Mouse (Mus musculus): ENCODE measurements around the gene Fbxo27. TPM values are rescaled to one million over a fixed set of nuclear protein-coding genes. Genes with fewer than 3 reads are reported as not detected.

Gene Fbxo27
- polyA plus RNA-seq (2015; fragmentation: Nextera tagmentation; extraction: Ambion mirVana) = 6.3 and 11.1 TPM in 2 replicates

- Histone ChIP-seq H3K4me1 (replicated peaks; ENCODE audit: control insufficient read depth, insufficient read depth, low read length) (peaks cover 13% of the 10 kb centered on the region; the same call in 1 of the 2 replicates), H3K36me3 (ENCODE audit: control insufficient read depth, insufficient read depth) (no peaks in the 10 kb centered on the region), H3K4me3 (replicated peaks; ENCODE audit: low read length) (peak within 1 kb of the TSS; percentile 53), H3K27me3 (replicated peaks; ENCODE audit: control insufficient read depth, insufficient read depth, low read length) (peaks cover 3% of the 10 kb centered on the region; the same call in 1 of the 2 replicates), H3K4me2 (ENCODE audit: low read length) (peak within 1 kb of the TSS; percentile 77), H3K27ac (ENCODE audit: low read length) (no peak within 1 kb of the TSS), H3K9ac (replicated peaks; ENCODE audit: low read depth, low read length) (peak within 1 kb of the TSS; percentile 67), H3K9me3 (ENCODE audit: control insufficient read depth, low read length) (no peaks in the 10 kb centered on the region)
- ATAC-seq = peak; percentile 66
- WGBS = 14% methylated on average over 30 of the region's 30 CpGs
Observed at GRCm38 (mm10) chr7:28692545-28693320, at the start of gene Fbxo27. TSS of gene Fbxo27 (plus strand) at chr7:28692849.

GRCm38 (mm10) chr7:28645366-28645765 lies 47.3 kb upstream of the Fbxo27 start:
- ATAC-seq = no peak
- 17% methylated on average over 6 of the region's 6 CpGs for WGBS

GRCm38 (mm10) chr7:28645947-28646475 lies 46.6 kb upstream of the Fbxo27 start:
- WGBS = 87% methylated on average over 2 of the region's 2 CpGs
- H3K27ac ChIP-seq (ENCODE audit: low read length) = no peak overlapping the region

More at GRCm38 (mm10) chr7:28645366-28645765, 47.3 kb upstream of the Fbxo27 start:
- H3K36me3 ChIP-seq (ENCODE audit: control insufficient read depth, insufficient read depth) = no peaks in the 10 kb centered on the region
- no peak overlapping the region for H3K9ac ChIP-seq (replicated peaks; ENCODE audit: low read depth, low read length)
- no peak overlapping the region for H3K4me3 ChIP-seq (replicated peaks; ENCODE audit: low read length)
- H3K4me1 ChIP-seq (replicated peaks; ENCODE audit: control insufficient read depth, insufficient read depth, low read length) = no peaks in the 10 kb centered on the region
- no peak overlapping the region for H3K27ac ChIP-seq (ENCODE audit: low read length)
- no peaks in the 10 kb centered on the region for H3K27me3 ChIP-seq (replicated peaks; ENCODE audit: control insufficient read depth, insufficient read depth, low read length)
- no peak overlapping the region for H3K4me2 ChIP-seq (ENCODE audit: low read length)
- no peaks in the 10 kb centered on the region for H3K9me3 ChIP-seq (ENCODE audit: control insufficient read depth, low read length)

GRCm38 (mm10) chr7:28647016-28647415 lies 45.6 kb upstream of the Fbxo27 start:
- 60% methylated on average over 7 of the region's 7 CpGs for WGBS

More at GRCm38 (mm10) chr7:28645947-28646475, 46.6 kb upstream of the Fbxo27 start:
- Histone ChIP-seq H3K9ac (replicated peaks; ENCODE audit: low read depth, low read length) (no peak overlapping the region), H3K27me3 (replicated peaks; ENCODE audit: control insufficient read depth, insufficient read depth, low read length) (no peaks in the 10 kb centered on the region), H3K36me3 (ENCODE audit: control insufficient read depth, insufficient read depth) (no peaks in the 10 kb centered on the region), H3K9me3 (ENCODE audit: control insufficient read depth, low read length) (no peaks in the 10 kb centered on the region), H3K4me2 (ENCODE audit: low read length) (no peak overlapping the region), H3K4me1 (replicated peaks; ENCODE audit: control insufficient read depth, insufficient read depth, low read length) (no peaks in the 10 kb centered on the region), H3K4me3 (replicated peaks; ENCODE audit: low read length) (no peak overlapping the region)
- no peak for ATAC-seq

GRCm38 (mm10) chr7:28651157-28651556 lies 41.5 kb upstream of the Fbxo27 start:
- H3K9me3 ChIP-seq (ENCODE audit: control insufficient read depth, low read length) = no peaks in the 10 kb centered on the region
- no peaks in the 10 kb centered on the region for H3K36me3 ChIP-seq (ENCODE audit: control insufficient read depth, insufficient read depth)
- no peak overlapping the region for H3K4me2 ChIP-seq (ENCODE audit: low read length)
- no peak overlapping the region for H3K4me3 ChIP-seq (replicated peaks; ENCODE audit: low read length)
- WGBS = 92% methylated on average over 2 of the region's 2 CpGs
- H3K27ac ChIP-seq (ENCODE audit: low read length) = no peak overlapping the region
- H3K4me1 ChIP-seq (replicated peaks; ENCODE audit: control insufficient read depth, insufficient read depth, low read length) = no peaks in the 10 kb centered on the region
- H3K27me3 ChIP-seq (replicated peaks; ENCODE audit: control insufficient read depth, insufficient read depth, low read length) = no peaks in the 10 kb centered on the region
- no peak overlapping the region for H3K9ac ChIP-seq (replicated peaks; ENCODE audit: low read depth, low read length)
- ATAC-seq = no peak

More at GRCm38 (mm10) chr7:28647016-28647415, 45.6 kb upstream of the Fbxo27 start:
- Histone ChIP-seq H3K27me3 (replicated peaks; ENCODE audit: control insufficient read depth, insufficient read depth, low read length) (no peaks in the 10 kb centered on the region), H3K9me3 (ENCODE audit: control insufficient read depth, low read length) (no peaks in the 10 kb centered on the region), H3K4me3 (replicated peaks; ENCODE audit: low read length) (no peak overlapping the region), H3K27ac (ENCODE audit: low read length) (no peak overlapping the region), H3K4me1 (replicated peaks; ENCODE audit: control insufficient read depth, insufficient read depth, low read length) (no peaks in the 10 kb centered on the region), H3K9ac (replicated peaks; ENCODE audit: low read depth, low read length) (no peak overlapping the region), H3K4me2 (ENCODE audit: low read length) (no peak overlapping the region), H3K36me3 (ENCODE audit: control insufficient read depth, insufficient read depth) (no peaks in the 10 kb centered on the region)
- no peak for ATAC-seq

GRCm38 (mm10) chr7:28656430-28656829 lies 36.2 kb upstream of the Fbxo27 start:
- H3K27me3 ChIP-seq (replicated peaks; ENCODE audit: control insufficient read depth, insufficient read depth, low read length) = no peaks in the 10 kb centered on the region
- no peak overlapping the region for H3K4me2 ChIP-seq (ENCODE audit: low read length)
- WGBS = 61% methylated on average over 4 of the region's 4 CpGs
- H3K9me3 ChIP-seq (ENCODE audit: control insufficient read depth, low read length) = no peaks in the 10 kb centered on the region
- no peaks in the 10 kb centered on the region for H3K36me3 ChIP-seq (ENCODE audit: control insufficient read depth, insufficient read depth)
- no peaks in the 10 kb centered on the region for H3K4me1 ChIP-seq (replicated peaks; ENCODE audit: control insufficient read depth, insufficient read depth, low read length)
- H3K4me3 ChIP-seq (replicated peaks; ENCODE audit: low read length) = no peak overlapping the region
- ATAC-seq = no peak
- no peak overlapping the region for H3K9ac ChIP-seq (replicated peaks; ENCODE audit: low read depth, low read length)
- no peak overlapping the region for H3K27ac ChIP-seq (ENCODE audit: low read length)

GRCm38 (mm10) chr7:28665620-28666579 lies 26.7 kb upstream of the Fbxo27 start:
- Histone ChIP-seq H3K27ac (ENCODE audit: low read length) (peak overlapping the region; percentile 16; the same call in 1 of the 2 replicates), H3K4me3 (replicated peaks; ENCODE audit: low read length) (no peak overlapping the region), H3K4me1 (replicated peaks; ENCODE audit: control insufficient read depth, insufficient read depth, low read length) (peaks cover 10% of the 10 kb centered on the region), H3K27me3 (replicated peaks; ENCODE audit: control insufficient read depth, insufficient read depth, low read length) (no peaks in the 10 kb centered on the region; the same call in 1 of the 2 replicates), H3K36me3 (ENCODE audit: control insufficient read depth, insufficient read depth) (no peaks in the 10 kb centered on the region), H3K9ac (replicated peaks; ENCODE audit: low read depth, low read length) (no peak overlapping the region), H3K4me2 (ENCODE audit: low read length) (0 out of 2 replicates have a peak overlapping the region, but pooled peaks have one; percentile 3), H3K9me3 (ENCODE audit: control insufficient read depth, low read length) (no peaks in the 10 kb centered on the region)
- WGBS = 37% methylated on average over 15 of the region's 15 CpGs
- ATAC-seq = peak; percentile 72; the same call in 1 of the 2 replicates

- Histone ChIP-seq H3K9ac (replicated peaks; ENCODE audit: low read depth, low read length) (no peak overlapping the region), H3K4me2 (ENCODE audit: low read length) (no peak overlapping the region)
- 81% methylated on average over 4 of the region's 4 CpGs for WGBS
Observed at GRCm38 (mm10) chr7:28671172-28671571, 21.5 kb upstream of the Fbxo27 start.

More at GRCm38 (mm10) chr7:28671172-28671571, 21.5 kb upstream of the Fbxo27 start:
- H3K36me3 ChIP-seq (ENCODE audit: control insufficient read depth, insufficient read depth) = no peaks in the 10 kb centered on the region
- no peaks in the 10 kb centered on the region; the same call in 1 of the 2 replicates for H3K4me1 ChIP-seq (replicated peaks; ENCODE audit: control insufficient read depth, insufficient read depth, low read length)
- H3K27me3 ChIP-seq (replicated peaks; ENCODE audit: control insufficient read depth, insufficient read depth, low read length) = no peaks in the 10 kb centered on the region
- H3K4me3 ChIP-seq (replicated peaks; ENCODE audit: low read length) = no peak overlapping the region
- ATAC-seq = no peak
- no peak overlapping the region for H3K27ac ChIP-seq (ENCODE audit: low read length)
- no peaks in the 10 kb centered on the region for H3K9me3 ChIP-seq (ENCODE audit: control insufficient read depth, low read length)

All from forebrain, embryonic 16.5 days (tissue).